Mouse (Mus musculus) forebrain, postnatal 0 days (tissue): Measurements from ENCODE around the gene Hist1h1e. TPM values are rescaled to one million over a fixed set of nuclear protein-coding genes. Genes with fewer than 3 reads are reported as not detected.
"Not testable (repeated sequence)": the region's sequence is repeated elsewhere in the genome, so short reads cannot be mapped to it uniquely, and the experiment has no call there.

Experiments
- ATAC-seq: fragments of 200-750 bp; cut with Nextera tagmentation; 2 replicates; pipeline ENCODE4 v1.8.0; 2017; ENCODE audit warnings: mild to moderate bottlenecking, moderate library complexity
- DNase-seq: peaks from one replicate; pipeline ENCODE4 v3.0.0-alpha.2; 2015
- H3K27ac ChIP-seq: fragments of 300-500 bp; sonication (generic); 2 replicates; pipeline ENCODE4 v1.5.1; 2014; ENCODE audit warnings: low read depth, mild to moderate bottlenecking, antibody characterized with exemption, low read length, moderate library complexity, mixed read lengths
- H3K27me3 ChIP-seq: fragments of 300-500 bp; sonication (generic); 2 replicates; pipeline ENCODE4 v1.6.1; 2014; ENCODE audit warnings: mild to moderate bottlenecking, low read length, mixed read lengths; ENCODE audit not compliant: insufficient read depth
- H3K36me3 ChIP-seq: fragments of 300-500 bp; sonication (generic); 2 replicates; pipeline ENCODE4 v1.6.1; 2014; ENCODE audit warnings: mild to moderate bottlenecking, moderate library complexity; ENCODE audit not compliant: insufficient read depth
- H3K4me1 ChIP-seq: fragments of 300-500 bp; sonication (generic); 2 replicates; pipeline ENCODE4 v1.6.1; 2014; ENCODE audit warnings: antibody characterized with exemption; ENCODE audit not compliant: insufficient read depth
- H3K4me2 ChIP-seq: fragments of 300-500 bp; sonication (generic); 2 replicates; pipeline ENCODE4 v1.6.1; 2014; ENCODE audit warnings: low read depth, mild to moderate bottlenecking, moderate library complexity
- H3K4me3 ChIP-seq: fragments of 300-500 bp; sonication (generic); 2 replicates; pipeline ENCODE4 v1.5.1; 2014; ENCODE audit warnings: low read depth, low read length, mixed read lengths
- H3K9ac ChIP-seq: fragments of 300-500 bp; sonication (generic); 2 replicates; pipeline ENCODE4 v1.6.1; 2014; ENCODE audit warnings: mild to moderate bottlenecking
- H3K9me3 ChIP-seq: fragments of 300-500 bp; sonication (generic); 2 replicates; pipeline ENCODE4 v1.6.1; 2016; ENCODE audit warnings: low read length
- CTCF ChIP-seq: sonication (generic); IDR thresholded peaks from 2 replicates; pipeline ENCODE4 v1.5.1; 2016; ENCODE audit warnings: antibody characterized with exemption, control low read depth, low read depth
- WGBS: fragments of 180-500 bp; shearing (Covaris S2); extraction: QIAGEN DNeasy Blood & Tissue Kit; methylation state at CpG from one replicate; pipeline ENCODE4 v1.1.7; 2014; 5-methylcytosine and 5-hydroxymethylcytosine counted together
- polyA plus RNA-seq: library from polyadenylated mRNA; unstranded; fragments of >200 nt; fragmentation: Nextera tagmentation; extraction: Ambion mirVana; gene quantifications from 2 replicates; pipeline ENCODE4 v1.2.1, GENCODE M21; 2015
- total RNA-seq: library from RNA; depleted of rRNA; stranded (reverse); fragments of >200 nt; gene quantifications from 2 replicates; pipeline ENCODE4 v1.2.3, GENCODE M21; 2014

Hist1h1e gene
- total and polyA plus RNA-seq, 2 experiments from 2014 or later, result 11.1 to 218 TPM

DNA sequence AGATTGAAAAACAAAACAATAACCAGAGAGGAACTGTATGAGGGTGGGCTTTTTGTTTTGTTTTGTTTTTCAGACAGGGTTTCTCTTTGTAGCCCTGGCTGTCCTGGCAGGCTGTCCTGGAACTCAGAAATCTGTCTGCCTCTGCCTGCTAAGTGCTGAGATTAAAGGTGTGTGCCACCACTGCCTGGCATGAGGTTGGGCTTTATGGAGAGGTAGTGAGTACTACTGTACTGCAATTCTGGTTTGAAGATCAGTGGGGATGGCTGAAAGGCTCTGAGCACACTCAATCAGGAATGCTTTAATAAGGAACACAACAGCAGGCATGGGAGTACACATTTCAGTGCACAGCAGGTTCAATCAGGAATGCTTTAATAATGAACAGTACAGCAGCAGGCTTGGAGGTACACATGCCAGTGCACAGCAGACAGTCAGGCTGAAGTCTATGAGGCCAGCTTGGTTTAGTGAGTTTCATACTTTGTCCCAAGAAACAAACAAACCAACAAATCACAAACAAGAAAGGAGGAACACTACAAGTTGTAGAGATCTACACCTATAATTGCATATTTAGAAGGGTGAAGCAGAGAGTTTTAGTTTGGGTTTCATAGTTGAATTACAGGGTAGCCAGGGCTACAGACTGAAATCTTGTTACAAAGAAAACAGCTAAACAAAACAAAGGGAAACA, 38.8 kb downstream of the Hist1h1e start:
- H3K4me1 ChIP-seq, result peaks cover 10% of the 10 kb centered on the region; the same call in 1 of the 2 replicates
- ATAC-seq, result no peak
- no peaks in the 10 kb centered on the region for H3K36me3 ChIP-seq
- no peak for DNase-seq
- no peak for TF ChIP-seq CTCF
- no peaks in the 10 kb centered on the region for H3K9me3 ChIP-seq
- no peak overlapping the region for H3K9ac ChIP-seq
- H3K27ac ChIP-seq, result no peak overlapping the region
- H3K4me2 ChIP-seq, result no peak overlapping the region
- no peaks in the 10 kb centered on the region for H3K27me3 ChIP-seq
- H3K4me3 ChIP-seq, result no peak overlapping the region

DNA sequence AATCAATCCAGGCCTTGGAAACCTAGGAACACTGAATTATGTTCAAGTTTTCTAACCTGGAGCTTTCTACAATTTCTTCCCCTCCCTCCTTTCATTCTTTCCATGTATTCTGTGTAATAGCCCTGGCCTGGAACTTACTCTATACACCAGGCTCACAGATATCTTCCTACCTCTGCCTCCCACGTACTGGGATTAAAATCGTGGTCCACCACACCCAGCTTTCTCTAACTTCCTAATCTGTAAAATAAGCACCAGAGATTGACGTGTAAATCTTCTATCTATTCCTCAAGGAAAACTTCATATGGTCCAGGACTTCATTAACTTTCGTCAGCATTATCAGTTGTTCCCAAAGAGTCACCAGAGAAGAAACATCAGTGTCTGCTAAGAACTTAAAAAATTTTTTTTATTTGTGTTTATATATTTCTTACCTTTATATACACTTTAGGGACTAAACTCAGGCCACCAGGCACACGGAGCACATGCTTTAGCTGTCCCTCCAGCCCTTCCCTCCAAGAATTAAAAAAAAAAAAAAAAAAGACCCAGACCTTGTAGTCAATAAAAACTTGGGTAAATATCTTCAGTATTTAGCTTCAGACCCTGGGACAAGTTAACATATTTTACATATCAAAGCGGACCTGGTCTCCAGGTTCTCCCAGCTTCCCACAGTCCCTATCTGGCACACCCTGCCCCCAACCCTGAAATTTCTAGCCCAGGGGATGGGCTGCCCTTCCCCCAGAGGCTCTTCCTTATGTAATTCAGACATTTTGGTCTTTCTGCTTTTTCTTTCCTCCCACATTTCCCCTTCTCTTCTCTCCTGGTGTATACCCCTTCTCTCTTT, 39.9 kb downstream of the Hist1h1e start:
- no peaks in the 10 kb centered on the region for H3K27me3 ChIP-seq
- WGBS, result 3% methylated on average over 6 of the region's 6 CpGs
- TF ChIP-seq CTCF, result no peak
- no peak for DNase-seq
- peak overlapping the region; percentile 74 for H3K27ac ChIP-seq
- no peak for ATAC-seq
- no peaks in the 10 kb centered on the region for H3K9me3 ChIP-seq
- H3K9ac ChIP-seq, result peak overlapping the region; percentile 60
- peak overlapping the region; percentile 82 for H3K4me2 ChIP-seq
- H3K4me1 ChIP-seq, result peaks cover 10% of the 10 kb centered on the region; the same call in 1 of the 2 replicates
- no peaks in the 10 kb centered on the region for H3K36me3 ChIP-seq
- H3K4me3 ChIP-seq, result peak overlapping the region; percentile 54

DNA sequence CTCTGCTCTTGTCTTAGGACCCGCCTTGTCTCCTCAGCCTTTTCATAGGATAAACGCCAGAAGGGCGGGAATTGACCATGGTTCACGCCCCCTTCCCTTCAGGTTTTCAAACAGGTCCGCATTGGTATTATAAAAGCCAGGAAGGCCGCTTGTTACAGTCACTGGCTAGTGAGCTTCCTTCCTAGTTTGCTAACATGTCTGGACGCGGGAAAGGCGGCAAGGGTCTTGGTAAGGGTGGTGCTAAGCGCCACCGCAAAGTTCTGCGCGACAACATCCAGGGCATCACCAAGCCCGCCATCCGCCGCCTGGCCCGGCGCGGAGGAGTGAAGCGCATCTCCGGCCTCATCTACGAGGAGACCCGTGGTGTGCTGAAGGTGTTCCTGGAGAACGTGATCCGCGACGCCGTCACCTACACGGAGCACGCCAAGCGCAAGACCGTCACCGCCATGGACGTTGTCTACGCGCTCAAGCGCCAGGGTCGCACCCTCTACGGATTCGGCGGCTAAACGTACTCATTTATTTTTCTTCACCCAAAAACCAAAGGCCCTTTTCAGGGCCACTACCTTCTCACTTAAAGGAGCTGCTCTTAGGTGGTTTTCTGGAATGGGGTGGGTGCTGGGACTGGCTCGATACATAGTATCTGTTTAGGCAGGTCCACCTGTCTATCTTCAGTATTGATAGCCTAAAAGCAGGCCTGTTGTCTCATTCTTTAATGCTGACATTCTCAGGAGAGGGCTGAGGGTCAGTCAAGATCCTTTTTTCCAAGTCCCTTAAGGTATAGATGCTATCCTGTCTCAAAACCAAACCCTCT, 40.7 kb downstream of the Hist1h1e start, which contains the start of gene Hist1h4d:
Gene Hist1h4d (plus strand): TSS at position 191 of the 811 bp plus-strand sequence.
- TF ChIP-seq CTCF, result no peak

DNA sequence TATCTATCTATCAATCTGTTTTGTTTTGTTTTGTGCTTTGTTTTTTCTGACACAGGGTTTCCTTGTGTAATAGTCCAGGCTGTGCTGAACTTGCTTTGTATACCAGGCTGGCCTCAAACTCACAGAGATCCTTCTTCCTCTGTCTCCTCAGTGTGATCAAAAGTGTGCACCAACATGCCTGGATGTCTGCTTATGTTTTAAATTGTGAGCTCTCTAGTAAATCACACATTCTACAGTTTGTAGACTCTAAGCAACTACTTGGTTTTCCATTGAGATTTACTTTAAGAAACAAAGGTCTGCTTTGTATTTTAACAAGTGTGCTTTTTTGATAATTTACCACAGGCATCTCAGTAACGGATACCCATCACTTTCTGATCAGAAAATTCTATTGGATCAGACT, 44.5 kb downstream of the Hist1h1e start:
- no peaks in the 10 kb centered on the region for H3K36me3 ChIP-seq
- H3K27me3 ChIP-seq, result no peaks in the 10 kb centered on the region
- TF ChIP-seq CTCF, result no peak
- 83% methylated on average over 1 of the region's 1 CpGs for WGBS
- H3K9me3 ChIP-seq, result no peaks in the 10 kb centered on the region
- H3K4me3 ChIP-seq, result no peak overlapping the region
- no peak overlapping the region for H3K27ac ChIP-seq
- peaks cover 17% of the 10 kb centered on the region; the same call in 1 of the 2 replicates for H3K4me1 ChIP-seq
- ATAC-seq (no peak), DNase-seq (no peak)
- no peak overlapping the region for H3K4me2 ChIP-seq
- H3K9ac ChIP-seq, result no peak overlapping the region

More for the DNA sequence above, 40.7 kb downstream of the Hist1h1e start, which contains the start of gene Hist1h4d:
- Histone ChIP-seq H3K36me3 (no peaks in the 10 kb centered on the region), H3K4me1 (peaks cover 13% of the 10 kb centered on the region; the same call in 1 of the 2 replicates), H3K9me3 (no peaks in the 10 kb centered on the region), H3K9ac (peak within 1 kb of the TSS; percentile 60), H3K27ac (peak within 1 kb of the TSS; percentile 74), H3K27me3 (no peaks in the 10 kb centered on the region), H3K4me3 (peak within 1 kb of the TSS; percentile 54), H3K4me2 (peak within 1 kb of the TSS; percentile 82)
- peak; percentile 88 for ATAC-seq
- under 1% methylated on average over 43 of the region's 43 CpGs for WGBS
- peak; percentile 98 for DNase-seq

DNA sequence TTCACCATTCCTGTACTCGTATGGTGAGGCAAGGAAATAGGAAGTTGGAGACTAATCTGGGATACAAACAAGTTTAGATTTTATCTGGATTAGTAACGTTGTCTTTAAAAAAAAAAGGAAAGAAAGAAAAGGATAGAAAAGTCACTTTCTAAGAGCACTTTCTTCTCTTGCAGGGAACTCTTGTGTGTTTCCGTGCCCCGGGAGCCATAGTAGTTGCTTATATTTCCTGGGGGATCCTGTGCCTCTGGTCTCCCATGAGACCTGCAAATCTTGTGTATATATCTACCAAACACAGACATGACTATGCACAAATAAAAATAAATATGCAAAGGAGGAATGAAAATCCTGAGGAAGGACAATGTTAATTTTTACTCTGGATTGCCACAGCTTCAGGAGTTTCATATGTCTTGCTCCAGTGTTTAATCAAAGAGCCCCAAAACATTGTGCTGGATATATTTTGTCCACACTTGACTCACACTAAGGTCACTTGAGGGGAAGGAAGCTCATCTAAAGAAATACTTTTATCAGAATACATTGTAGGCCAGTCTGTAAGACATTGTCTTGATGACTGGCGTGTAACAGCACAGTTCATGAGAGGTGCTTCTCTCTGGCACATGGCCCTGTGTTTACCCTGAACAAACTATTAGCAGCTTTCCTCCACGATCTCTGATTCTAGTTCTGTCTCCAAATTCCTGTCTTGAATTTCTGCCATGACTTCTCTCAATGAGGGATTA, 45.3 kb downstream of the Hist1h1e start:
- TF ChIP-seq CTCF, result no peak
- peak overlapping the region; percentile 38; the same call in 1 of the 2 replicates for H3K4me3 ChIP-seq
- H3K36me3 ChIP-seq, result no peaks in the 10 kb centered on the region
- DNase-seq (no peak), ATAC-seq (no peak)
- H3K9ac ChIP-seq, result peak overlapping the region; percentile 50; the same call in 1 of the 2 replicates
- H3K4me1 ChIP-seq, result peaks cover 24% of the 10 kb centered on the region
- H3K27ac ChIP-seq, result no peak overlapping the region
- H3K4me2 ChIP-seq, result peak overlapping the region; percentile 67
- WGBS, result 32% methylated on average over 6 of the region's 6 CpGs
- H3K27me3 ChIP-seq, result no peaks in the 10 kb centered on the region
- no peaks in the 10 kb centered on the region for H3K9me3 ChIP-seq

DNA sequence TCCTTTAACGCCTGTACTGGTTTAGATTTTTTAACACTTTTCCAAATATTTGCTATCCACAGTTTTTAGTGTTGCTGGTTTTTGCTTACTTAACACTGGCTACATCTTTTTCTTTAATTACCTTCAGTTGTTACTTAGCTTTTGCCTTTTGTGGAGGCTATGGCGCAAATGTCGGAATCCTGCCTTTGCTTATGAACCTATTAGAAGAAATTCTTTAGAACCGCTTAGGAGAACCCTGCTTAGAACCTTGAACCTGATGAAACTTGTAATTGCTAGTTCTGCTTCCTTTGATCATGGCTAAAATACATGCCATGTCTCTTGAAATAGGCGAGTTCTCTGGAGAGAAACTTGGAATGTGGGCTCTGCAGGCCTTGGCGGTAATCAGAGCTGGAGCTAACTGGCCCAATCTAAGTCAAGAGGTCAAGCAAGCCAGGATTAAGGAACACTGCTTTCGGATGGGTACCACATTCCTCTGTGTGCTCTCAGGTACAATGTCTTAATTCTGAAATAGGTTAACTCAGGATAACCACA, 45.9 kb downstream of the Hist1h1e start:
- no peak for TF ChIP-seq CTCF
- Histone ChIP-seq H3K4me1 (peaks cover 22% of the 10 kb centered on the region), H3K27ac (no peak overlapping the region), H3K9ac (peak overlapping the region; percentile 50), H3K36me3 (no peaks in the 10 kb centered on the region), H3K4me2 (peak overlapping the region; percentile 67), H3K27me3 (no peaks in the 10 kb centered on the region), H3K9me3 (no peaks in the 10 kb centered on the region), H3K4me3 (peak overlapping the region; percentile 38)
- no peak for ATAC-seq
- 5% methylated on average over 7 of the region's 7 CpGs for WGBS
- no peak for DNase-seq

DNA sequence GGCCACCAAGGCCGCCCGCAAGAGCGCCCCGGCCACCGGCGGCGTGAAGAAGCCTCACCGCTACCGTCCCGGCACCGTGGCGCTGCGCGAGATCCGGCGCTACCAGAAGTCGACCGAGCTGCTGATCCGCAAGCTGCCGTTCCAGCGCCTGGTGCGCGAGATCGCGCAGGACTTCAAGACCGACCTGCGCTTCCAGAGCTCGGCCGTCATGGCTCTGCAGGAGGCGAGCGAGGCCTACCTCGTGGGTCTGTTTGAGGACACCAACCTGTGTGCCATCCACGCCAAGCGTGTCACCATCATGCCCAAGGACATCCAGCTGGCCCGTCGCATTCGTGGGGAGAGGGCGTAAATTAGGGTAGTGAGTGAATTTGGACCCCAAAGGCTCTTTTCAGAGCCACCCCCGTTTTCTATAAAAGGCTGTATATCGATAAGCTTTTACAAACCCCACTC, 46.5 kb downstream of the Hist1h1e start:
- not testable (repeated sequence) for H3K9me3 ChIP-seq, H3K27me3 ChIP-seq, DNase-seq, ATAC-seq, H3K36me3 ChIP-seq
- peaks cover 22% of the 10 kb centered on the region for H3K4me1 ChIP-seq
- H3K9ac ChIP-seq, result peak overlapping the region; percentile 50
- peak overlapping the region; percentile 38 for H3K4me3 ChIP-seq
- WGBS, result under 1% methylated on average over 11 of the region's 40 CpGs
- peak overlapping the region; percentile 67 for H3K4me2 ChIP-seq
- peak overlapping the region; percentile 75 for H3K27ac ChIP-seq
